Mouse (Mus musculus) limb, embryonic 14.5 days (tissue): ENCODE results near the gene Prepl. TPM values are rescaled to one million over a fixed set of nuclear protein-coding genes. Genes with fewer than 3 reads are reported as not detected.

Experiments
- ATAC-seq: fragments of 200-750 bp; cut with Nextera tagmentation; 2 replicates; pipeline ENCODE4 v1.8.0; 2017; ENCODE audit warnings: low read depth, moderate number of reproducible peaks, moderate TSS enrichment; ENCODE audit not compliant: low FRiP score
- DNase-seq: peaks from one replicate; pipeline ENCODE4 v3.0.0-alpha.2; 2015; ENCODE audit warnings: low spot score
- H3K27ac ChIP-seq: fragments of 300-500 bp; sonication (generic); replicated peaks from 2 replicates; pipeline ENCODE4 v1.5.1; 2014; ENCODE audit warnings: low read depth, mild to moderate bottlenecking, low read length, moderate library complexity, mixed read lengths
- H3K27me3 ChIP-seq: fragments of 300-500 bp; sonication (generic); 2 replicates; pipeline ENCODE4 v1.6.1; 2014; ENCODE audit warnings: low read length, mixed read lengths; ENCODE audit not compliant: control insufficient read depth, insufficient read depth
- H3K36me3 ChIP-seq: fragments of 300-500 bp; sonication (generic); 2 replicates; pipeline ENCODE4 v1.6.1; 2014; ENCODE audit warnings: mild to moderate bottlenecking, low read length, moderate library complexity, mixed read lengths; ENCODE audit not compliant: control insufficient read depth, insufficient read depth
- H3K4me1 ChIP-seq: fragments of 300-500 bp; sonication (generic); 2 replicates; pipeline ENCODE4 v1.6.1; 2014; ENCODE audit warnings: antibody characterized with exemption, low read length, mixed read lengths; ENCODE audit not compliant: control insufficient read depth, insufficient read depth
- H3K4me2 ChIP-seq: fragments of 300-500 bp; sonication (generic); replicated peaks from 2 replicates; pipeline ENCODE4 v1.6.1; 2014; ENCODE audit warnings: low read depth, mild to moderate bottlenecking, low read length, moderate library complexity; ENCODE audit not compliant: severe bottlenecking
- H3K4me3 ChIP-seq: fragments of 300-500 bp; sonication (generic); replicated peaks from 2 replicates; pipeline ENCODE4 v1.5.1; 2014; ENCODE audit warnings: low read length
- H3K9ac ChIP-seq: fragments of 300-500 bp; sonication (generic); 2 replicates; pipeline ENCODE4 v1.6.1; 2014; ENCODE audit warnings: mild to moderate bottlenecking, low read depth, low read length, moderate library complexity; ENCODE audit not compliant: severe bottlenecking
- H3K9me3 ChIP-seq: fragments of 300-500 bp; sonication (generic); 2 replicates; pipeline ENCODE4 v1.6.1; 2016; ENCODE audit warnings: low read length; ENCODE audit not compliant: control insufficient read depth
- POLR2A ChIP-seq: fragments of 200-500 bp; IDR thresholded peaks from 2 replicates; pipeline ENCODE4 v1.8.0; 2012; ENCODE audit warnings: inconsistent platforms, mild to moderate bottlenecking, moderate library complexity, borderline replicate concordance; ENCODE audit not compliant: insufficient read depth, insufficient read length; ENCODE audit errors: extremely low read depth
- WGBS: fragments of 180-500 bp; shearing (Covaris S2); extraction: QIAGEN DNeasy Blood & Tissue Kit; methylation state at CpG from one replicate; pipeline ENCODE4 v1.1.7; 2014; 5-methylcytosine and 5-hydroxymethylcytosine counted together
- polyA plus RNA-seq, 2 experiments: library from polyadenylated mRNA; depleted of rRNA in 1 of 2; stranded (reverse) in 1 of 2; unstranded in 1 of 2; fragments of >200 nt; fragmentation: Nextera tagmentation in 1 of 2; extraction: Ambion mirVana in 1 of 2; gene quantifications; 2 replicates each; pipeline versions ENCODE4 v1.2.1 to v1.2.3; 2012 to 2014

The Prepl gene
- polyA plus RNA-seq, 2 experiments: 34.8 to 42.4 TPM

- Histone ChIP-seq H3K27ac (no peak overlapping the region), H3K27me3 (no peaks in the 10 kb centered on the region), H3K36me3 (no peaks in the 10 kb centered on the region), H3K9me3 (no peaks in the 10 kb centered on the region), H3K4me2 (no peak overlapping the region), H3K9ac (no peak overlapping the region), H3K4me3 (no peak overlapping the region), H3K4me1 (no peaks in the 10 kb centered on the region)
- WGBS: 73% methylated on average over 7 of the region's 7 CpGs
- DNase-seq (no peak), ATAC-seq (no peak)
- no peak for TF ChIP-seq POLR2A
These were observed 49.1 kb downstream of the Prepl start for GRCm38 (mm10) chr17:85040913-85041312.

GRCm38 (mm10) chr17:85038761-85039160 lies 51.3 kb downstream of the Prepl start:
- Histone ChIP-seq H3K27ac (no peak overlapping the region), H3K9ac (no peak overlapping the region), H3K4me3 (no peak overlapping the region), H3K9me3 (no peaks in the 10 kb centered on the region), H3K4me2 (no peak overlapping the region), H3K36me3 (no peaks in the 10 kb centered on the region), H3K27me3 (no peaks in the 10 kb centered on the region), H3K4me1 (no peaks in the 10 kb centered on the region)
- no peak for TF ChIP-seq POLR2A
- no peak for DNase-seq
- no peak for ATAC-seq
- 89% methylated on average over 5 of the region's 5 CpGs for WGBS

GRCm38 (mm10) chr17:85038311-85038710 lies 51.7 kb downstream of the Prepl start:
- Histone ChIP-seq H3K4me1 (no peaks in the 10 kb centered on the region), H3K27ac (no peak overlapping the region), H3K4me2 (no peak overlapping the region), H3K4me3 (no peak overlapping the region), H3K27me3 (no peaks in the 10 kb centered on the region), H3K9me3 (no peaks in the 10 kb centered on the region), H3K36me3 (no peaks in the 10 kb centered on the region), H3K9ac (no peak overlapping the region)
- DNase-seq: no peak
- 83% methylated on average over 4 of the region's 4 CpGs for WGBS
- TF ChIP-seq POLR2A: no peak
- ATAC-seq: no peak

GRCm38 (mm10) chr17:85037855-85038254 lies 52.2 kb downstream of the Prepl start:
- no peak overlapping the region for H3K27ac ChIP-seq
- ATAC-seq: no peak
- WGBS: 84% methylated on average over 5 of the region's 5 CpGs

GRCm38 (mm10) chr17:85034068-85034467 lies 56.0 kb downstream of the Prepl start:
- Histone ChIP-seq H3K9me3 (no peaks in the 10 kb centered on the region), H3K9ac (no peak overlapping the region), H3K4me2 (no peak overlapping the region), H3K27ac (no peak overlapping the region), H3K27me3 (no peaks in the 10 kb centered on the region), H3K4me3 (no peak overlapping the region), H3K4me1 (no peaks in the 10 kb centered on the region), H3K36me3 (no peaks in the 10 kb centered on the region)
- ATAC-seq: no peak
- 64% methylated on average over 11 of the region's 11 CpGs for WGBS
- DNase-seq: no peak
- no peak for TF ChIP-seq POLR2A

More at GRCm38 (mm10) chr17:85037855-85038254, 52.2 kb downstream of the Prepl start:
- Histone ChIP-seq H3K9ac (no peak overlapping the region), H3K4me3 (no peak overlapping the region), H3K9me3 (no peaks in the 10 kb centered on the region), H3K4me1 (no peaks in the 10 kb centered on the region), H3K27me3 (no peaks in the 10 kb centered on the region), H3K36me3 (no peaks in the 10 kb centered on the region), H3K4me2 (no peak overlapping the region)
- TF ChIP-seq POLR2A: no peak
- DNase-seq: no peak

- ATAC-seq (no peak), DNase-seq (no peak)
- H3K4me2 ChIP-seq: no peak overlapping the region
- no peaks in the 10 kb centered on the region for H3K36me3 ChIP-seq
- no peaks in the 10 kb centered on the region for H3K27me3 ChIP-seq
- WGBS: 69% methylated on average over 3 of the region's 3 CpGs
- TF ChIP-seq POLR2A: no peak
- no peaks in the 10 kb centered on the region for H3K4me1 ChIP-seq
- H3K27ac ChIP-seq: no peak overlapping the region
- H3K9me3 ChIP-seq: no peaks in the 10 kb centered on the region
- no peak overlapping the region for H3K4me3 ChIP-seq
- H3K9ac ChIP-seq: no peak overlapping the region
These were observed 57.0 kb downstream of the Prepl start for GRCm38 (mm10) chr17:85033087-85033486.
